Mouse (Mus musculus) pancreas, adult 10 weeks (tissue): Measurements from ENCODE around the gene Arih2. TPM values are rescaled to one million over a fixed set of nuclear protein-coding genes. Genes with fewer than 3 reads are reported as not detected.

Experiments
- polyA plus RNA-seq: library from polyadenylated mRNA; stranded (reverse); fragments of 350-450 nt; fragmentation: Illumina TruSeq; extraction: RNeasy Lipid Tissue Mini Kit (QIAGEN cat#74804); gene quantifications from one replicate; pipeline ENCODE4 v1.2.3, GENCODE M21; 2015; ENCODE audit warnings: low read depth, low replicate concordance; ENCODE audit not compliant: insufficient read depth

Arih2 gene
- polyA plus RNA-seq: 9.1 TPM

DNA sequence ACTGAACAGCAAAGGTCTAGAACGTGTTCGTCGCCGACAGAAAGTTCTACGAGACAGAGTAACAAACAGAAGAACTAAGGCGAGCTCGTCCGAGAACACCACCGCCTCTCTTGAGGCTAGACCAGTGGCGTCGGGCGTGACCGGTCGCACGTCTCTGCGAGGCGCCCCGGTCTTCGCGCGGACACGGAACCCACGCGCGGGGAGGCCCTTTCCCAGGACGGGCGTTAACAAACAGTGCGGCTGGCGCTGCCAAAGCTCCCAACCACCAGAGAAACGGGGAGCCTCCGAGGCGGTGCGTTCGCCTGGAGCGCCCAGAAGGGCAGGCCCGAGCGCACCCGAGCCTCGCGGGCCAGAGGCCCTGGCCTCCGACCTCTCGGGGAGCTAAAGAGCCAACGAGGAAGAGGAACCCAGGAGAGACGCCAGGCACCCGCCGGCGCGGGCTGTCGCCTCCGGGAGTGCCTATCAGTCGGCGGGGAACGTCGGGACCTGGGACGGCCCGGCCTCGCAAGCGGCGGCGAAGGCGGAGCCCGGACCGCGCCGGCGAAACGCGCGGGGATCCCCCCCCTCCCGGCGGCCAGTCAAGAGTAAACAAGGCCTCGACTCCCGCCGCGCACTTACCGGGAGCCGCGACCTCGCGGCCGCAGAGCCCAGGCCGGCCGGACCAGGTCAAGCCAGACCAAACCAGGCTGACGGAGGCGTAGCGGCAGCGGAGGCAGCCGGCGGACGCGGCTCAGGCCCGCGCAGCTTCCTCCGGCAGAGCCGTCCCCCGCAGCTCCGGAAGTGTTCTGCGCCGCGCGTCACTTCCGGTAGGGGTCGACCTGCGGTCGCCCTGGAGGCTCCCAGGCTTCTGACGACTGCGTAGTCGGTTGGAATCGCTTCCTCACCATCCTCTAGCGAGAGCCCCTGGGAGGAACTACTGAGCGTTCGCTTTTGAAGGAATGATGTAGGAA is at the start of gene Arih2:
TSS of gene Arih2 (minus strand) at position 776 of the 950 bp plus-strand sequence.

DNA sequence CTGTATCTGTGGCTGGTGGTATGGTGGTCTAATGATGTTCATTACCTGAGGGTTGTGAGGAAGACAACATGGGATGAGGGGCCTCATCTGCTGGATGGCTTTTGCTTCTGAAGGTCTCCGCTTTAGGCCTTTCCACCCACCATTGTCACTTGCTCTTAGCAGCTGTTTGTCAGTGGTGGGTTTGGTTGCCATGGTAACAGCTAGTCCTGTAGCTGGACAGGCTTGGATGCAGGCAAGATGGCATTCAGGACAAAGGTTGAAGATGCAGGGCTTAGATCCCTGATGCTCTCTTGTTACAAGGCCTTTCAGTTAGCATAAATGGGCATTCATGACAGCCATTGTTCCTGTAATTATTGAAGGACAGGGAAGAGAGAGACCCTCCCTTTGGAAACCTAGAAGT is 39.9 kb upstream of the Arih2 start, which contains the start of gene Prkar2a:
TSS of gene Prkar2a (plus strand) at position 209 of the 400 bp plus-strand sequence.

DNA sequence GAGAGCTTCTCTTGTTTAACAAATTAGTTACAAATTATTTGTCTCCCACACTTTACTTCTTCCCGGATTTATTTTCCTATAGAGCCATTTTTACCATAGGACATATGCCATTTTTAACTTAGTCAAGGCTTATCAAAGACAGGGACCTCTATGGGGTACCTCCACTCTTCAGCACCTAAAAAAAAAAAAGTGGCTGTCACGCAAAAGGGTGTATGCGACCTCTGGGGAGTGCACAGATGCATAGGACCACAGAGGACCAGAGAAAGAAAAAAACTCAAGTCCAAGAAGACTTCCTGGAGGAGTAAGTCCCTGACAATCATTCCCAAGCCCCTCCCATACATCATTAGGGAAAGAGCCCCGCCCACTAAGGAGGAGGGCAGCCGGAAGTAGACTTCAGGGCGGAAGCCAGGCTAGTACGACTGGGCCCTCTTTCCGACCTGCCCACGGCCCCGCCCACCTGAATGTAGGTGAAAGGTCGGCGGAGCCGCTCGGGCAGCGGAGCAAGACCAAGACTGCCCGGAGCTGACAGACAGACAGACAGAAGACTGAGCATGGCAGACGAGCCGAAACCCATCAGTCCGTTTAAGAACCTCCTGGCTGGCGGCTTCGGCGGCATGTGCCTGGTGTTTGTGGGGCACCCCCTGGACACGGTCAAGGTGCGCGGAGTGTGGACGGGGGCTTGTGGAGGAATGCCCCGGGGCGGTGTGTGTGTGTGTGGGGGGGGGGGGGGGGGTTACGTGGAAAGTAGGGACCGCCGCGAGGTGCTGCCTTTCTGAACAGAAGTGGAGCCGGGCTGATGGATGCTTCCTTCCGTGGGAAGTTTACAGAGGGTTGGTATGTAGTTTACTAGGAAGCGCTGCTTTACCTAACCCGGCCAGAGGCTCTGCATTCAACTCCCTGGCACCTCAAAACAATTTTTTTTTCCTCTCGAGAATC is 12.8 kb upstream of the Arih2 start, which contains the start of gene Slc25a20:
TSS of gene Slc25a20 (plus strand) at position 412 of the 936 bp plus-strand sequence.

DNA sequence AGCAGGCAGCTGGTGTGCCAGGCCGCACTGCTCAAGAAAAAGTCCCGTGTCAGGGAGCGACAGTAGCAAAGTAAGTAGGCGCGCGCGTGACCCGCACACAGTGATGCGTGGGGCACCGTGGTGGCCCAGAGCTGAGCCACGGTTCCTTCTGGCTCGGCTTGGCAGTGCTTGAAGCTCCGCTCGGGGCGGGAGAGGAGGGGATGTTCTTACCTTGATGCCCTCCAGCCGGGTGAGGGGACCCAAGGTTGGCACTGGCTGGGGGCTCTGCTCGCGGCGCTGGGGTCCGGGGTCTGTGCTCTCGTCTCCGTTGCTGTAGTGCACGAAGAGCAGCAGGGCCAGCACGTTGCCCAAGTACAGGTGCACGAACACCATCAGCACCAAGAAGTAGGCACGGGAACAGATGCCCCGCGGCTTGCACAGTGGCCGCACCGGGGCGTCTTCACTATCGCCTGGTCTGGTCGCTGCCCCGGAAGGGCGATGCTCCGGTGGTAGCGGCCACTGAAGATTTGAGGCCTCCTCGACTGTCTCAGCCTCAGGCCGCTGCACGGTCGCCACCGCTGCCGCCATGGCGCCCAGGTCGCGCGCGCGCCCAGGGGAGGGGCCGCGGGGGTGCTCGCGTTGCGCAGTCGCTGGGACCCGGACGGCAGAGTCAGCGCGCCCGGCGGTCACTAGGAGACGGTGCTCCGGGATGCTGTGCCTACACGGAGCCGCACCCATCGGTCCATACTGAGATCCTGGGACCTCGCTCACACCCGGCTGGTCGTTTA is 52.0 kb downstream of the Arih2 start, which contains the start of gene P4htm:
TSS of gene P4htm (minus strand) at position 670 of the 767 bp plus-strand sequence.

DNA sequence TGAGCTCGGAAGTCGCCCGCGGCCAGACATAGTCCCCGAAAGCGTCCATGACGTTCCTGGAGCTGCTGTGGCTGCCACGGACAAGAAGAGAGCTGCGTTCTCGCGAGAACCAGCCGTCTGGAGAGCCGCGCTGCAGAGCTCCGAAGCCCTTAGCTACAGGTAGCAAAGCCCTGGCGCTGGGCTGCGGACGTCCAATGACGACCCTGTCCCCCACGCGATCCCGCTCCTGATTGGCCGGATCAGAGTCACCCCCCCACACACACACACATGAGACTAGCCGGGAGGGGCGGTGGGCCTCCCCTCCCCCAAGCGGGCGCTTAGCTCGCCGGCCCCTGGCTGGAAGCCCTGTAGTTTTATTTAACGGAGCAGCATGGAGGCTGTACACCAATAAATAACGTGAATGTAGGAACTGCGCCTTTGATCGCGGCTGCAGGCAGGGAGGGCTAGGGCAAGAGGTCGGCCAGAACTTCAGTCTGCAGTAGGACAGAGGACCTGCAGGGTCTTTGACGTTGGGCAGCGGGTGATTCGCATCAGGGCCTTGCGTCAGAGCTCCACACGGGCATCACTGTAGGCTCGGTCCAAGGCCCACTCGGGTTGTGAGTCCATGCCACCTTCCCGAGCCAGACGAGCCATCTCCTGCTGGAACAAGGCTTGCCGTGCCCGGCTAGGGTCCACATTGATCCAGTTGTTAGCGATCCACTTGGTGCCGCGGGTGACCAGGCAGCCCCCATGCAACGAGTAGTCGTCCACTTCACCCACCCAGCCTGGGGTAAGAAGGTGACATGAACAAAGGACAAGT is 70.4 kb downstream of the Arih2 start, which contains the start of gene Wdr6:
TSS of gene Wdr6 (minus strand) at position 195 of the 799 bp plus-strand sequence.

DNA sequence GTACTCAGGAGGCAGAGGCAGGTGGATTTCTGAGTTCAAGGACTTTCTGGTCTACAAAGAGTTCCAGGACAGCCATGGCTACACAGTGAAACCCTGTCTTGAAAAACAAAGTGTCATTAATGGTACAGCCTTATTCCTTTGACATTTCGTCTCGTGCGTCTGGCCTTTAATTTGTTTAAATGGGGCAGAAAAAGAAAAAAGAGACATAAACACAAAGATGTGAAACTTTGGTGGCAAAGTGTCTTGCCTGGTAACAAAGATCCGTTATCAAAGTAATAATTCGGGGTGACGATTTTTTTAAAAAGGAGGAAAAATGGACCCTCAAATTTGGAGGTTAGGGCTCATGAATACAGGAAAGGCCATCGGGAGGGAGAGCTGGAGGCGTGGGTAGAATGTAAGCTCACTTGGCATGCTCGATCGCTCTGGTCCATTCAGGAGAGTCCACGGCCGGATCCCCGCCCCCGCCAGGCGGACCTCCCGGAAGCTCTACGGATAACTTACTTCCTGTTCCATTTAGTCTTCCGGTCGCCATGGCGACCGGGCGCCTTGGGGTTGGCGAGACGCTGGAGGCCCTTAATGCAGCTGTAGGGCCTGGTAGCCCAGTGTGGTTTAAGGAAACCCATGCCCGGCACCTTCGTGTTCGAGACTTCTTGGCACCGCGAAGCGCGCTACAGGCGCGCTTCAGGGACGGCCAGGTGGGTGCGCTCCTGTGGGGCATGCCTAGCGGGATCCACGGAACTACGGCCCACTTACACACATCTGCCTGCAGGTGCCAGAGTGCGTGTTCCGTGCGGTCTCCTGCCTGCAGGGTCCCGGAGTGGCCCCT is 79.6 kb downstream of the Arih2 start, which contains the start of gene Dalrd3:
TSS of gene Dalrd3 (plus strand) at position 506 of the 826 bp plus-strand sequence.

DNA sequence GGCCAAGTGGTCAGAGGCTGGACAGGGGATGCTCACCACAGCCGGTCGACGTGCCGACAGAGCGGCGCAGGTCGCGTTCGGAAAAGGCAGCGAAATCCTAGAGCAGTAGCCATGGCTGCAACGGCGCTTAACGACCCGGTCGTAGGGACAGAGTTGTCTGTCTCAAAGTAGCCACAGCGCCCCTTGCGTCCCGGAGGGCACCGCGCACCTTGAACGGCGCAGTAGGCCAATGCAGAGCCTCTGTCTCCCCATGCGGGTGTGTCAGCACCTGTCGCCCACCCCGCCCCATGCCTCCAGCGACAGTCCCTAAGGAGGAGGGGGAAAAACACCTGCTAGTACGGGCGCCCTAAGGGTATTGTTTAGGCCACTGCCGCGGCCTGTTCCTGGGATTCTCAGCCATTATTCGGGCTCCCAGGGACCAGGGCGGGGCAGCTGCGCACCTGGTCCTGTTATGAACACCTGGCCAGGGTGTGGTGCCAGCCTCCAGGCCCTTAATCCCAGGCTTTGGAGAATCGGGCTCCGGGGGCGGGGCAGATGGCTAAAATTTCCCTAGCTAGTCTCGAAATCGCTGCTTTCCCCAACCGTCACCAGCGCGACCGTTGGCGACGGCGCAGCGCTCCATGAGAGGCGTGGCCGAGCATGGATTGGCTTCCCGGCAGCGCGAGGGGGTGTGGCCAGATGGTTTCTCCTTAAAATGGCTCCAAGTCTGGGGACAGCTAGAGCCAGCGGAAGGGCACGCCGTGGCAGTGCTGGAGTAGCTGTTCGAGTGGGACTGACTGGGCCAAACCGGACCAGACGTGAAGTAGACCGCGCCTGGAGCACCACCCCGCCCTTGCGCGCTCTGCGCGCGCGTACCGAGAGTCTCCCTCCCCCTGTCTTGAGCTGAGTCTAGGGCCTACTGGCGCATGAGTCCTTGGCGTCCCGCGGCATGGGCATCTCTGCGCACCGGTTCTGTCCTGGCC is 82.1 kb downstream of the Arih2 start, which contains the start of gene Ndufaf3:
TSS of gene Ndufaf3 (minus strand) at position 620 of the 962 bp plus-strand sequence.

DNA sequence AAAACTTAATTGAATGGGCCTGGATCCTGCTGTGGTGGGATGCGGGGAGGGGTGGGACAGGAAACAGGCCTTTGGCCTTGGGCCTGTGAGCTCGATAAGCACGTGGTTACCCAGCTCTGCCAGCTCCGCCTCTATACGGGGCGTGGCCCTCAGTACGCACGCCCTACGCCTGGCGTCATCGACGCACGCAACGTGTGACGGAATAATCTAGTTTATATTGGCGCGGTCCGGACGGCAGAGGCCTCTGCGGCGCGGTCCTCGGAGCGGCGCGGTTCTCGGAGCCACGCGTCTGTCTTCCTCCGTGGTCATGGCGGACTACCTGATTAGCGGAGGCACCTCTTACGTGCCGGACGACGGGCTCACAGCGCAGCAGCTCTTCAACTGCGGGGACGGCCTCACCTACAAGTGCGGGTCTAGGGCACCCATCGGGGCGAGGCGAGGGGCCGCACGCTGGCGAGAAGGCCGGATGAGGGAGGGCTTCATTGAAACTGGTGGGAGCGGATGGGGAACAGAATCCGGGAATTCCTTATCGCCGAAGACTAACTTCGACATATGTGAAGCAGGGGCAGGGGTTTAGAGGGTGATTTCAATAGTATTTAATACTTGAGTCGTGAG is 88.9 kb downstream of the Arih2 start, which contains the start of gene Impdh2:
TSS of gene Impdh2 (plus strand) at position 60 of the 615 bp plus-strand sequence.

Other genes with a start within 250 kb of the Arih2 start
- gene Ccdc36, start 220.9 kb downstream of the Arih2 start, polyA plus RNA-seq: not detected
- gene BC048562, start 212.9 kb downstream of the Arih2 start, polyA plus RNA-seq: not detected
- 7.4 TPM for gene Ccdc71, start 188.9 kb downstream of the Arih2 start, polyA plus RNA-seq
- gene Klhdc8b, start 187.8 kb downstream of the Arih2 start, polyA plus RNA-seq: 9.8 TPM
- 36.8 TPM for gene Lamb2, start 169.7 kb downstream of the Arih2 start, polyA plus RNA-seq
- gene Usp19, start 158.8 kb downstream of the Arih2 start, polyA plus RNA-seq: 39.8 TPM
- 48.0 TPM for gene Qars, start 141.7 kb downstream of the Arih2 start, polyA plus RNA-seq
- 23.8 TPM for gene Qrich1, start 132.6 kb downstream of the Arih2 start, polyA plus RNA-seq
- gene Impdh2, start 89.1 kb downstream of the Arih2 start, polyA plus RNA-seq: 25.0 TPM
- gene Ndufaf3, start 82.0 kb downstream of the Arih2 start, polyA plus RNA-seq: 4.8 TPM
- gene Dalrd3, start 79.5 kb downstream of the Arih2 start, polyA plus RNA-seq: 40.8 TPM
- 9.3 TPM for gene Wdr6, start 70.6 kb downstream of the Arih2 start, polyA plus RNA-seq
- gene P4htm, start 51.7 kb downstream of the Arih2 start, polyA plus RNA-seq: 2.9 TPM
- 4.5 TPM for gene Slc25a20, start 12.7 kb upstream of the Arih2 start, polyA plus RNA-seq
- 5.3 TPM for gene Prkar2a, start 39.9 kb upstream of the Arih2 start, polyA plus RNA-seq
- 40.4 TPM for gene Ip6k2, start 134.4 kb upstream of the Arih2 start, polyA plus RNA-seq
- 4.9 TPM for gene Nckipsd, start 159.0 kb upstream of the Arih2 start, polyA plus RNA-seq
- gene Celsr3, start 176.9 kb upstream of the Arih2 start, polyA plus RNA-seq: 3.8 TPM
- gene Slc26a6, start 203.9 kb upstream of the Arih2 start, polyA plus RNA-seq: 27.2 TPM